Mouse (Mus musculus) intestine, embryonic 16.5 days (tissue): Measurements from ENCODE around the gene Alpk1. TPM values are rescaled to one million over a fixed set of nuclear protein-coding genes. Genes with fewer than 3 reads are reported as not detected.
"Not testable (repeated sequence)": the region's sequence is repeated elsewhere in the genome, so short reads cannot be mapped to it uniquely, and the experiment has no call there.

Source experiments
- ATAC-seq: fragments of 200-750 bp; cut with Nextera tagmentation; 2 replicates; pipeline ENCODE4 v1.8.0; 2017; ENCODE audit warnings: moderate TSS enrichment, moderate library complexity
- H3K27ac ChIP-seq: fragments of 300-500 bp; sonication (generic); 2 replicates; pipeline ENCODE4 v1.5.1; 2014; ENCODE audit warnings: mild to moderate bottlenecking, low read length
- H3K27me3 ChIP-seq: fragments of 300-500 bp; sonication (generic); replicated peaks from 2 replicates; pipeline ENCODE4 v1.6.1; 2014; ENCODE audit warnings: low read length, control low read depth, mixed read lengths; ENCODE audit not compliant: control insufficient read depth, insufficient read depth
- H3K36me3 ChIP-seq: fragments of 300-500 bp; sonication (generic); 2 replicates; pipeline ENCODE4 v1.6.1; 2014; ENCODE audit warnings: low read length, control low read depth; ENCODE audit not compliant: control insufficient read depth, insufficient read depth
- H3K4me1 ChIP-seq: fragments of 300-500 bp; sonication (generic); 2 replicates; pipeline ENCODE4 v1.6.1; 2014; ENCODE audit warnings: low read length, control low read depth, mixed read lengths; ENCODE audit not compliant: control insufficient read depth, insufficient read depth
- H3K4me2 ChIP-seq: fragments of 300-500 bp; sonication (generic); 2 replicates; pipeline ENCODE4 v1.6.1; 2014; ENCODE audit warnings: low read depth, low read length, control low read depth
- H3K4me3 ChIP-seq: fragments of 300-500 bp; sonication (generic); 2 replicates; pipeline ENCODE4 v1.5.1; 2014; ENCODE audit warnings: mild to moderate bottlenecking, low read length
- H3K9ac ChIP-seq: fragments of 300-500 bp; sonication (generic); 2 replicates; pipeline ENCODE4 v1.6.1; 2014; ENCODE audit warnings: low read depth, low read length
- H3K9me3 ChIP-seq: fragments of 300-500 bp; sonication (generic); 2 replicates; pipeline ENCODE4 v1.6.1; 2016; ENCODE audit warnings: low read length, control low read depth; ENCODE audit not compliant: control insufficient read depth
- WGBS: fragments of 180-500 bp; shearing (Covaris S2); extraction: QIAGEN DNeasy Blood & Tissue Kit; methylation state at CpG from one replicate; pipeline ENCODE4 v1.1.7; 2014; 5-methylcytosine and 5-hydroxymethylcytosine counted together
- polyA plus RNA-seq: library from polyadenylated mRNA; unstranded; fragments of >200 nt; fragmentation: Nextera tagmentation; extraction: Ambion mirVana; gene quantifications from 2 replicates; pipeline ENCODE4 v1.2.1, GENCODE M21; 2015

Alpk1 gene
- polyA plus RNA-seq, 1 experiment from 2014 or later, result 1.6 TPM

GRCm38 (mm10) chr3:127791595-127792561 is 11.6 kb upstream of the Alpk1 start:
- Histone ChIP-seq H3K9me3 (no peaks in the 10 kb centered on the region), H3K36me3 (0 out of 2 replicates have a peak, but pooled peaks cover 3% of the 10 kb centered on the region), H3K27ac (peak overlapping the region; percentile 78; the same call in 1 of the 2 replicates), H3K27me3 (no peaks in the 10 kb centered on the region), H3K4me2 (peak overlapping the region; percentile 90), H3K4me3 (peak overlapping the region; percentile 77), H3K4me1 (peaks cover 6% of the 10 kb centered on the region; the same call in 1 of the 2 replicates), H3K9ac (peak overlapping the region; percentile 81; the same call in 1 of the 2 replicates)
- 40% methylated on average over 4 of the region's 4 CpGs for WGBS
- ATAC-seq, result peak; percentile 12; the same call in 1 of the 2 replicates

- Histone ChIP-seq H3K9ac (peak overlapping the region; percentile 81), H3K27ac (peak overlapping the region; percentile 78), H3K4me2 (peak overlapping the region; percentile 90), H3K4me1 (peaks cover 6% of the 10 kb centered on the region; the same call in 1 of the 2 replicates), H3K4me3 (peak overlapping the region; percentile 77), H3K27me3 (no peaks in the 10 kb centered on the region), H3K36me3 (0 out of 2 replicates have a peak, but pooled peaks cover 3% of the 10 kb centered on the region), H3K9me3 (no peaks in the 10 kb centered on the region)
- WGBS, result under 1% methylated on average over 15 of the region's 15 CpGs
- 0 out of 2 replicates have a peak, but pooled peaks have one; percentile 3 for ATAC-seq
Observed at GRCm38 (mm10) chr3:127791056-127791483, 10.7 kb upstream of the Alpk1 start.

DNA sequence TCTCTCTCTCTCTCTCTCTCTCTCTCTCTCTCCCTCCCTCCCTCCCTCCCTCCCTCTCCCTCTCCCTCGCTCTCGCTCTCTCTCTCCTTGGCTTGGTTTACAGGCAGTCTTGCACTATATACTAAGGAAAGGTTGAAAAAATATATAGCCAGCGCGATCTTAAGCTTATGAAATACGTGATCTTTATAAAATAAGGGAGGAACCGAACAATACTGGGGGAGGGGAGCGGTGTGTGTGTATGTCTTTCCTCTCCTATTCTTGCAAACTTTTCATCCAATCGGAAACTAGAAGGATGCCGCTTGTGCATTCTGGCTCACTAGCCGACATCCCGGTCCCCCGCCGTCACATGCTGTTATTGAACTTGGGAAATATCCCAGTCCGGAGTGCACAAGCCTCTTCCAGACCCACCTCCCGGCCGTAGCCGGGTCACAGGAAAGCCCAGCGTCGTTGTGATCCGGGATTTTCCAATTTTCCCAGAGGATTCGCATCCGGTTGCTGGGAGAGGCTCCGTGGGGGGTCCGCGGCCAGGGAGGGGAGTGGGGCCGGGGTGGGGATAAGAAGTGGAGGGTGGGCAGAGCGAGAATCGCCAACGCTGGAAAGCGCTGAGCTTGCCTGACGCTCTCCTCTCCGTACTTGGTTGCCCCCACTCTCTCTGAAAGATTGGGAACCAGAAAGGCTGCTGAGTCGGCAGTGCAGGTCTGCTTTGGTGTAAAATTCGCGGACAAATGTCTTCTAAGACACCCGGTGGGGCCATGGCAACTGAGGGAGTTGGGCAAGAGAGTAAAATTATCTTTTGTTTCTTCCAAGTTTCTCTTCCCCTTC is 10.1 kb upstream of the Alpk1 start:
- WGBS, result under 1% methylated on average over 34 of the region's 36 CpGs
- Histone ChIP-seq H3K36me3 (0 out of 2 replicates have a peak, but pooled peaks cover 3% of the 10 kb centered on the region), H3K4me2 (peak overlapping the region; percentile 90), H3K27me3 (no peaks in the 10 kb centered on the region), H3K9me3 (no peaks in the 10 kb centered on the region), H3K4me1 (peaks cover 6% of the 10 kb centered on the region; the same call in 1 of the 2 replicates), H3K9ac (peak overlapping the region; percentile 81), H3K27ac (peak overlapping the region; percentile 78), H3K4me3 (peak overlapping the region; percentile 77)
- peak; percentile 37 for ATAC-seq

DNA sequence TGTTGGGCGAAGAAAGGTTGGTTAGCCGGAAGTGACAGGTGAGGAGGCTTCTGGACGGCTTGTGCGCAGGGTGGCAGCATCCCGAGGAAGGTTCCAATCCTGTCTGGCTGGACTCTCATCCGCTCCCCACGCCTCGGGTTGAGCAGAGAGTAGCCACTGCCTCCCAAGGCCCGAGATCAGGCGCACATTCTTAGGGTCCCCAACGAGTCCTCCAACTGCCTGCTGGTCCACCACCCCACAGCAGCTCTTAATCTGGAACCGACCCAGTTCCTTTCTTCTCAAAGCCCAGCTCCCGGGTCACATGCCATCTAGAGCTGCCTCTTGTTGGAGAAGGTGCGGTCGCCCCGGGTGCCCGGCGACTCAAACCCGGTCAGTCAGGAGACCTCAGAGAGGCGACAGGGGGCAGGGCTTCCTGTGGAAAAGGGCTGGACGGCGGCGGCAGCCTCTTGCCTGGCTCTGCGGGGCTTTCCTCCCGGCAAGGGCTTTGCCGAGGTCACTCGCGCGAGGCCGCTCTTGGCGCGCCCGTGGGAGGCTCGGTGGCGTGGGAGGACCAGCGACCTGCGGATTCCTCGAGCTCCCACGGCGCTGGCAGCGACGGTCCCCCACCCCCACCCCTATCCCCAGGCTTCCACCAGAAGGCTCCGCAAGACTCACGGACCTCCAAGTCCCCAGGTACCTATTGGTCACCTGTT is 9.3 kb upstream of the Alpk1 start, which contains the start of gene Tifa:
TSS of gene Tifa (plus strand) at position 306 of the 692 bp plus-strand sequence.
- Histone ChIP-seq H3K9ac (peak within 1 kb of the TSS; percentile 81), H3K9me3 (no peaks in the 10 kb centered on the region), H3K36me3 (0 out of 2 replicates have a peak, but pooled peaks cover 3% of the 10 kb centered on the region), H3K27ac (peak within 1 kb of the TSS; percentile 78), H3K4me1 (peaks cover 6% of the 10 kb centered on the region; the same call in 1 of the 2 replicates), H3K4me2 (peak within 1 kb of the TSS; percentile 90), H3K4me3 (peak within 1 kb of the TSS; percentile 77), H3K27me3 (no peaks in the 10 kb centered on the region)
- ATAC-seq, result peak; percentile 57
- under 1% methylated on average over 44 of the region's 44 CpGs for WGBS

DNA sequence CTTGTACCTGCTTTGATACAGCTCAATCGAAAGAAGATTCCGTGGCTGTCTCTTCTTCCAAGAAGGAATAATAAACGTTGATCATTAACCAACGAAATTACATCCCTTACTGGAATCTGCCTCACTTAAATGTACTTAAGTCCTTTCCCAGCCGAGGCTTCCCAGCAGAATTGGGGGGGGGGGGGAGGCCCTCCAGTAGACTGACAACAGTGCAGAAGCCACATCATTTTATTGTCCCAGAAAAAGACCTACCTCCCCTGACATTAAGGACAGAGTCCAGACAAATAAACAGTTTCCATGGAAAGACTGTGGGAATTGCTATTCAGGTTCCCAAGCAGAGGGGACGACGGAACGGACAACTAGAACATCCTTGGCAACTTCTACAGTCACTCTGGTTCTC is 8.6 kb upstream of the Alpk1 start:
- whole genome bisulfite sequencing, result 24% methylated on average over 8 of the region's 8 CpGs
- Histone ChIP-seq H3K27ac (peak overlapping the region; percentile 78), H3K4me2 (peak overlapping the region; percentile 90; the same call in 1 of the 2 replicates), H3K9me3 (no peaks in the 10 kb centered on the region), H3K4me3 (peak overlapping the region; percentile 77), H3K36me3 (no peaks in the 10 kb centered on the region), H3K4me1 (peaks cover 6% of the 10 kb centered on the region; the same call in 1 of the 2 replicates), H3K9ac (peak overlapping the region; percentile 81), H3K27me3 (no peaks in the 10 kb centered on the region)
- peak; percentile 74 for ATAC-seq

DNA sequence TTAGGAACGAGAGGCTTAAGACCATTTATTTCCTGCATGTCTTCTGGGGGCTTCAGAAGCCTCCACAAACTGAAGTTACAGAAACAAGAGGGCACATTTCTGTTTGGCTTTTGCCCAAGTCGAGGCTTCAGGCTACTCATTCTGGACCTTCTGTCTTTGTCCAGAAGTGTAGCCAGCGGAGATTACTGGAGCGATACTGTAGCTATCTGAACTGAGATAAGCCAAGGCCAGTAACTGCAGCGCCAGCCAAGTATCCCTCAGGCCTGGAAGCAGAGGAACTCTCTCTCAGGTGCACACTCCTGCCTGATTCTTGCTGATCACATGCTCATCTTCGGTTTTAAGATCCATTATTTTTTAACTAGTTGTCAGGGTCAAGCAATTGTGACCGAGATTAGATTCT is 7.7 kb upstream of the Alpk1 start:
- H3K4me2 ChIP-seq, result no peak overlapping the region

DNA sequence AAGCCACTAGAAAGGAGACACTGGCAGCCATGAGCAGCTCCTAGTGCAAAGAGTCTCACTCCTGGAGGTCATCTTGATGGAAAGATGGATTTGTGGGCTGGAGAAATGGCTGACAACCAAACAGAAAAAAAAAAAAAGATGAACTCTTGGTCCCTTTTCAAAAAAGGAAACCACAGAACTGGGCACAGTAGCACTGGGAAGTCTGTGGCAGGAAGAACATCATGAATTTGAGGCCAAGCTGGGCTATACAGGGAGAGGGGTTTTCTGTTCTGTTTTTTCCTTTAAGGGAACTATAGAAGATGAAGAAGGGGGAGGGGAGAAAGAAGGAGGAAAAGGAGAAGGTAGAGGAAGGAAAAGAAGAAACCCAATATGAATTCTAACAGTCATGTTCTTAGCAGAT is 6.7 kb upstream of the Alpk1 start:
- Histone ChIP-seq H3K4me1 (peaks cover 6% of the 10 kb centered on the region; the same call in 1 of the 2 replicates), H3K4me3 (no peak overlapping the region), H3K9ac (no peak overlapping the region), H3K9me3 (no peaks in the 10 kb centered on the region), H3K27me3 (no peaks in the 10 kb centered on the region), H3K27ac (no peak overlapping the region), H3K36me3 (no peaks in the 10 kb centered on the region), H3K4me2 (no peak overlapping the region)
- no peak for ATAC-seq

More for the DNA sequence above, 7.7 kb upstream of the Alpk1 start:
- H3K4me1 ChIP-seq, result peaks cover 6% of the 10 kb centered on the region; the same call in 1 of the 2 replicates
- H3K4me3 ChIP-seq, result peak overlapping the region; percentile 4
- H3K27me3 ChIP-seq, result no peaks in the 10 kb centered on the region
- WGBS, result 44% methylated on average over 7 of the region's 7 CpGs
- H3K9ac ChIP-seq, result no peak overlapping the region
- H3K9me3 ChIP-seq, result no peaks in the 10 kb centered on the region
- no peak for ATAC-seq
- no peaks in the 10 kb centered on the region for H3K36me3 ChIP-seq
- H3K27ac ChIP-seq, result peak overlapping the region; percentile 51; the same call in 1 of the 2 replicates

- not testable (repeated sequence) for ATAC-seq, H3K27me3 ChIP-seq, H3K9me3 ChIP-seq, H3K4me3 ChIP-seq, H3K4me2 ChIP-seq, H3K36me3 ChIP-seq, H3K4me1 ChIP-seq, H3K9ac ChIP-seq, H3K27ac ChIP-seq
- WGBS, result 98% methylated on average over 8 of the region's 8 CpGs
Observed at GRCm38 (mm10) chr3:127783680-127784079, 3.4 kb upstream of the Alpk1 start.
